Mouse (Mus musculus): ENCODE measurements at regions not wholly inside any gene's neighbourhood (a gene's known extent, or its start where the extent isn't known, plus 50 kb on each side); places are given as distances from the start of the nearest gene placed in this dataset.

DNA sequence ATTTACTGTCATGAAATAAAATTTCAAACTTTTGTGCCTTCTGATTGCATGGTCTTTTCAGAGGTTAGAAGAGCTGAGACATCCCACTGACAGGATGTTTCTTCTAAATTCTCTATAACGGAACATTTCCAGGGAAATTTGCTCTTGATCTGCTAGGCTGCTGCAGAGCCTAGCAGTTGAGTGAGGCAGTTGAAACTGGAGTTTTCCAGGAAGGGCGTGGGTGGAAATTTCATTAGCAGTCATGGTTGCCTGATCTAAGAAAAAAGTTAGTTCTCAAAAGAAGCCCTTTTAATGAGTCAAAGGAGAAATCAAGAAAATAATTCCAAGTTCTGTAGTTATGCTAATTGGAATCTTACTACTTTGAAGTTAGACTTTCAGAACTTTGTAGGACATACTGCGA lies 455.7 kb upstream of the Syt1 start:
- Histone ChIP-seq H3K27me3 (no peaks in the 10 kb centered on the region), H3K4me2 (no peak overlapping the region), H3K27ac (replicated peaks) (no peak overlapping the region), H3K4me1 (replicated peaks) (no peaks in the 10 kb centered on the region), H3K9me3 (no peaks in the 10 kb centered on the region), H3K36me3 (no peaks in the 10 kb centered on the region), H3K9ac (no peak overlapping the region), H3K4me3 (no peak overlapping the region)
- 80% methylated on average over 3 of the region's 3 CpGs for WGBS
- no peak for ATAC-seq (ENCODE audit: low FRiP score, low read depth)

DNA sequence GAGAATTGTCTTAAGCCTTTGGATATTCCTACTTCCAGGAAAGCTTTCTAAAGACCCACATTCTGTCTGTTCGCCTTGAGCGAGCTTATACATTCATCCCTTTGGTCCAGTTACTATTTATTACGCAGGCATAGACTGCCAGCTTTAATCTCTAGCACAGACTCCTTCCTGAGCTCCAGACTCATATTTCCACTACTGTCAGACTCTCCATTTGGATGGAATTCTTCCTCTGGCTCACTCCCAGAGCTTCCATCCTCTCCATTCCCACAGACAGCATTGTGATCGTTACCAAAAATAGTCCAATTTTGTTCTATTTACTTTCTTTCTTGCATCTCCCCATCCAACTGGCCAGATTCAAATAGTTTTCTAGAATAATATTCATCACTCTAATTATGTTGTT lies 420.3 kb upstream of the Syt1 start:
- Histone ChIP-seq H3K9ac (no peak overlapping the region), H3K4me1 (replicated peaks) (no peaks in the 10 kb centered on the region), H3K27me3 (no peaks in the 10 kb centered on the region), H3K4me2 (no peak overlapping the region), H3K36me3 (no peaks in the 10 kb centered on the region), H3K9me3 (no peaks in the 10 kb centered on the region), H3K4me3 (no peak overlapping the region), H3K27ac (replicated peaks) (no peak overlapping the region)
- 96% methylated on average over 4 of the region's 4 CpGs for WGBS
- ATAC-seq (ENCODE audit: low FRiP score, low read depth) = no peak

DNA sequence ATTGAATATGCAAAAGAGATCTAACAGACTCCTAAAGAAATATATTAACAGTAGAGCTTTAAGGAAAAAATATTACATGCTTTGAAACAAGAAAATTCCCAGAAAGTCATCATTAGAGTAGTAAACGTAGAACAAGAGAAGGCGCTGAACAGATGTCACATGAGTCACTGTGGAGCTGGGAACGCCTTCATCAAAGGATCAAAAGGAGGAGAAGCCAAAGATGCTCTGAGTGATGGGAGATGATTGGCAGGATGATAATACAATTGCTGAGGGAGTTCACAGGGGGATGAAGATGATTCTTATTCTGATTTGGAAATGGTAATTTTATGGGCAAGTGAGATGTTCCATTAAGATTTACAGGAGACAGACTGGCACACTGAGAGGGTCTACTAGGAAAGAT lies 417.1 kb upstream of the Syt1 start:
- no peak overlapping the region for H3K4me3 ChIP-seq
- H3K36me3 ChIP-seq = no peaks in the 10 kb centered on the region
- H3K27me3 ChIP-seq = no peaks in the 10 kb centered on the region
- WGBS = 74% methylated on average over 3 of the region's 3 CpGs
- H3K9me3 ChIP-seq = no peaks in the 10 kb centered on the region
- no peak for ATAC-seq (ENCODE audit: low FRiP score, low read depth)
- no peak overlapping the region for H3K9ac ChIP-seq
- H3K27ac ChIP-seq (replicated peaks) = no peak overlapping the region
- no peak overlapping the region for H3K4me2 ChIP-seq
- H3K4me1 ChIP-seq (replicated peaks) = no peaks in the 10 kb centered on the region

DNA sequence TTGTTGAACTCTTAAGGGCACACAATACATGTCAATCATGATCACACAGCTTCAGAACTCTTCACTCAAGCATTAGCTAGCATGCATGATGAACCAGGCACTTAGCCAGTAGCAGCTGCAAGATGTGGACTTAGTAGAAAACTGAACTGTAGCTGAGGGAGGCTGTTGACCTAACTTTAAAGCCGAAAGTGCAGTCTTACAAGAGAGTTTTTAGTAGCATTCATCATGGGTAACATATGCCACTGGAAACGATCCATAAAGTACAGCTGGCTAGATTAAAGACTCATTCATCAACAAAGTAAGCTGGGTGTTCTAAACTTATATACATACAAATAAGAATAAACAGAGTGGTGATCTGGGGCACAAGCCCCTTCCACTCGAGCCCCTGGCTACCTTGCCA lies 396.2 kb upstream of the Syt1 start:
- no peak overlapping the region for H3K4me2 ChIP-seq
- H3K27ac ChIP-seq (replicated peaks) = no peak overlapping the region
- no peak overlapping the region for H3K9ac ChIP-seq
- no peak for ATAC-seq (ENCODE audit: low FRiP score, low read depth)
- no peaks in the 10 kb centered on the region for H3K27me3 ChIP-seq
- H3K36me3 ChIP-seq = no peaks in the 10 kb centered on the region
- no peaks in the 10 kb centered on the region for H3K9me3 ChIP-seq
- WGBS = 73% methylated on average over 3 of the region's 3 CpGs
- no peaks in the 10 kb centered on the region for H3K4me1 ChIP-seq (replicated peaks)
- H3K4me3 ChIP-seq = no peak overlapping the region

DNA sequence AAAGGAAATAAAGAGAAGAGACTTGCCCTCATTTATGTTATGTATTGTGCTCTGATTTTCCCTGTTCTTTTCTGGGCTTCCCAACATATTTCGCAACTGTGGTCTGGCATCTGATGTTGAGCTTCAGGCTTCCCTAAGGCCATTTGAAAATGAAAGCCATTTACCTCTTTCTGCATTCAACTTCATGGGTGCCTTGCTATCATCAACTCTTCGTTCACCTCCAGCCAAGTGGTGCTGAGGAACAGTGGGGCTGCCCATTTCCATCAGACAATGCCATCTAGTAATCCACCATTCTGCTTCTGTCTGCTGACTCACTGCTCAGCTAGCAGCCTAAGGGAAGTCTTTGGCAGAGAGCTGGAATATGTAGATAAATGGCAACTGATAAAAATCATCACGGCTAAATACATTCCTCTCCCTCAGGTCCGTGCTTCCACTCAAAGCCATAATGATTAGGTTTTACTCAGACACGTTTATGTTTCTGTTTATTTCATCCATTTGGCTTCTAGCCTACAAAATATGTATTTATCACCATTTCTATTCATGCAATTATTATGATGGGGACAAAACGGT lies 394.4 kb upstream of the Syt1 start:
- no peak overlapping the region for H3K27ac ChIP-seq (replicated peaks)
- WGBS = 71% methylated on average over 6 of the region's 6 CpGs
- no peaks in the 10 kb centered on the region for H3K4me1 ChIP-seq (replicated peaks)
- no peaks in the 10 kb centered on the region for H3K36me3 ChIP-seq
- H3K27me3 ChIP-seq = no peaks in the 10 kb centered on the region
- ATAC-seq (ENCODE audit: low FRiP score, low read depth) = no peak
- H3K9me3 ChIP-seq = no peaks in the 10 kb centered on the region
- H3K9ac ChIP-seq = no peak overlapping the region
- H3K4me3 ChIP-seq = no peak overlapping the region
- H3K4me2 ChIP-seq = no peak overlapping the region

DNA sequence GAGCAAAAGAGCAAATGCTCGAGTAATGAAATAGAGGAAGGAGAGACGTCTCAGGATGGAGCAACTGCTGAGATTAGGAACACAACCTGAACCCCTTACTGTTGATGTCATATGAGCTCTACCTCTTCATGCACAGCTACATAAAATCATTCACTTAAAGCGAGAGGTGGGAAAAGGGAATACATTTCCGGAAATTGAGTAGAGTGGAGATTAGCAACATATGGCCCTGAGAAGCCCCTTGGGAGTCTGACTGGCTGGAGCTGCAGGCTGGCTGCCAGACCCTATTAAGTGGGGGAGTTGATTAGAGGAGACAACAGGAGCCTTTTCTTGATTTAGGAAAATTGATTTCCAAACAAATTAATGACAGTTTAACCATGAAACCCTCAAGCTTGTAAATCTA lies 373.0 kb upstream of the Syt1 start:
- Histone ChIP-seq H3K4me1 (replicated peaks) (no peaks in the 10 kb centered on the region), H3K4me3 (no peak overlapping the region), H3K9me3 (no peaks in the 10 kb centered on the region), H3K4me2 (no peak overlapping the region), H3K27ac (replicated peaks) (no peak overlapping the region), H3K36me3 (no peaks in the 10 kb centered on the region), H3K9ac (no peak overlapping the region), H3K27me3 (no peaks in the 10 kb centered on the region)
- WGBS = 41% methylated on average over 4 of the region's 4 CpGs
- no peak for ATAC-seq (ENCODE audit: low FRiP score, low read depth)

DNA sequence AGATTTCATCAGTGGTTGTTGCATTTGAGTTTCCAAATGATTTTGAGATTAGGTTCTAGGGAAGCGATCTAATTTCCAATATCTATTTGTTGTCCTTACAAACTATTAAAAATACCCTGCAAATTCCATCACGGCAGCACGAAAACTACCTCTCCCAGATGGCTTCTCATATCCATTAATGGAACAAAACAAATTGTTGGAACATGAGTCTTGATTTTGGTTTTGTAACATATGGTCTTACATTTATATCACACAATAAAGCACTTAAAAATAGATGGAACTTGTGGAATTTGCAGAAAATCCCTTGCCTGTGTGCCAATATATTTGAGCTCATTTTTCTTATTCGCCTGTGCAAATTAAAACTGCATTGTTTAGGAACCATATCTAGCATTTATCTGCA lies 368.1 kb upstream of the Syt1 start:
- H3K4me3 ChIP-seq = no peak overlapping the region
- no peaks in the 10 kb centered on the region for H3K9me3 ChIP-seq
- H3K9ac ChIP-seq = no peak overlapping the region
- ATAC-seq (ENCODE audit: low FRiP score, low read depth) = no peak
- 88% methylated on average over 4 of the region's 4 CpGs for WGBS
- H3K27me3 ChIP-seq = no peaks in the 10 kb centered on the region
- no peak overlapping the region for H3K4me2 ChIP-seq
- H3K36me3 ChIP-seq = no peaks in the 10 kb centered on the region
- H3K27ac ChIP-seq (replicated peaks) = no peak overlapping the region
- H3K4me1 ChIP-seq (replicated peaks) = no peaks in the 10 kb centered on the region

DNA sequence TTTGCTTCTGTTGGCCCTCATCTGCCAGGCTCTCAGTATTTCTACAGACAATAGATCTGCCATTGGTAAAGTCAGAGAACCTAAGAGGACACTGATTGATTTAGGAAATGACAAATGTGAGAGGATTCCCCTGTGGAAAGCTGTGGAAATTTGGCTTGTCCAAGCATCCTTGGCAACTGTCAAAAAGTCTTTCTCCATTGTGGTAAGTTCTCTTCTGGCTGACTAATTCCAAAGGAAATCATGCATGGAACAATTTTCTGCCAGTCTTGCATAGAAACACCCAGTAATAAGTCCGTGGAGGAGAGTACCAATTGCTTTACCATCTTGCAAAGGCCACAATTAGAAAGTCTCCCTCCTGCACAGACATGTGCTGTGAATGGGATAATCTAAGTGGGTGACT lies 349.4 kb upstream of the Syt1 start:
- no peaks in the 10 kb centered on the region for H3K4me1 ChIP-seq (replicated peaks)
- peak; percentile 68 for ATAC-seq (ENCODE audit: low FRiP score, low read depth)
- H3K9ac ChIP-seq = no peak overlapping the region
- no peak overlapping the region for H3K27ac ChIP-seq (replicated peaks)
- no peak overlapping the region for H3K4me2 ChIP-seq
- WGBS = 27% methylated on average over 1 of the region's 1 CpGs
- H3K27me3 ChIP-seq = no peaks in the 10 kb centered on the region
- H3K4me3 ChIP-seq = no peak overlapping the region
- no peaks in the 10 kb centered on the region for H3K9me3 ChIP-seq
- H3K36me3 ChIP-seq = no peaks in the 10 kb centered on the region

DNA sequence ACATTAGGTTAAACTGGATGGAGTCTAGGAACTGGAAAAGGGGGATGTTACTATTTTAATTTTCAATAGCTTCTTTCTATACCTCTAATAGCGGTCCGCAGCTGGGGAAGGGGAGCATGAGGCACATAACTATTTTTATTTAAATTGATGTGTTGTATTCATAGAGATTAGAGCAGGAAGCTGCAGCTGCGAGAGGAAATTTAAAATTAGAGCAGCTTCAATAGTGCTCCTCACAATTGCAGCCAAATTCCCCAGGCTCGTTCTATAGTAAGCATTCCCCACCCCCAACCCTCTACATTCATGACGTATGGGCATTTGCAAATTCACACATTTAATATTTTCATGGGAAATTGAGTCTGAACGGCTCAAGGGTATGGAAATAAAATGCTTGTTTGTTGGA lies 348.0 kb upstream of the Syt1 start:
- no peak overlapping the region for H3K27ac ChIP-seq (replicated peaks)
- H3K9me3 ChIP-seq = no peaks in the 10 kb centered on the region
- H3K9ac ChIP-seq = no peak overlapping the region
- no peak for ATAC-seq (ENCODE audit: low FRiP score, low read depth)
- H3K27me3 ChIP-seq = no peaks in the 10 kb centered on the region
- H3K36me3 ChIP-seq = no peaks in the 10 kb centered on the region
- H3K4me2 ChIP-seq = no peak overlapping the region
- no peak overlapping the region for H3K4me3 ChIP-seq
- WGBS = 49% methylated on average over 6 of the region's 6 CpGs
- H3K4me1 ChIP-seq (replicated peaks) = no peaks in the 10 kb centered on the region

DNA sequence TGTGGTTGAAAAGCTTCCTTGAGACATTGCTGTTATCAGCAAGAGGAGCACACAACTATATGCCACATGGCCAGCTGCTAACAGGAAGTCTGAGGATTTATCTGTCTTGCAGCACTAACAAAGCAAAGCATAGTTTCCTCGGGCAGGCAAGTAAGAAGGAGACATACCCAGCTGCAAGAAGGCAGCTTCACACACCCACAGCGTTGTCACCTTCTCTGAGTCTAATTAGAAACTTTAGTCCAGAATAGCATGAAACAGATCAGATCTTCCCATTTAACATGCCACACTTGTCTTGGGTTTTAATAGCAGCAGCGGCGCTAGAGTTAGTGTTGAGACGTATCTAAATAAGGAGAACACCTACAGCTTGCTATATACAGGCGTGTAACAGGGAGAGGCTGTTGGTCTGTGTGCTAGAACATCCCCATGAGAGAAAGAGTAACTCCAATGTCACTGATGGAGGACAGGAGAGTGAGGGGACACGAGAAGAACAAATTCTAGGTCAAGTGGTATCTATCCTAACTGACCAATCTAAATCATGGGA lies 322.1 kb upstream of the Syt1 start:
- WGBS = 88% methylated on average over 7 of the region's 7 CpGs
- H3K4me3 ChIP-seq = no peak overlapping the region
- no peaks in the 10 kb centered on the region for H3K9me3 ChIP-seq
- H3K9ac ChIP-seq = no peak overlapping the region
- no peak for ATAC-seq (ENCODE audit: low FRiP score, low read depth)
- no peaks in the 10 kb centered on the region for H3K4me1 ChIP-seq (replicated peaks)
- no peak overlapping the region for H3K27ac ChIP-seq (replicated peaks)
- H3K27me3 ChIP-seq = no peaks in the 10 kb centered on the region
- H3K36me3 ChIP-seq = no peaks in the 10 kb centered on the region
- no peak overlapping the region for H3K4me2 ChIP-seq

DNA sequence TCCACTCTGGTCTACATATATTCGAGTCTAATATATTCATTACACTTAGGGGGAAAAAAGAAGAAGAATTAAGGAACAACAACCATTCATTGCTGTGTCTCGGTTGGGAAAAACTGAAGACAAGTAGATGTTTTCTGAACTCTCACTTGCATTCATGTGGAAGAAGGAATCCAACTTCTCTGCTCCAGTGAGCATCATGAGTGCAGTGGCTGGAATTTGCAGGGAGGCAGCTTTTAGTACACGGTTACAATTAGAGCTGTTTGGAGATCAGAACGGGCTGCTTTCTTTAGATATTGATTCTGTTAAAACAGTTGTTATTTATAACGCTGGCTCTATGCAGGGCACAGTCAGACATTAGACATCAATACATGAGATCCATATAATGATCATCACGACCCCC lies 298.5 kb upstream of the Syt1 start:
- no peaks in the 10 kb centered on the region for H3K36me3 ChIP-seq
- ATAC-seq (ENCODE audit: low FRiP score, low read depth) = no peak

DNA sequence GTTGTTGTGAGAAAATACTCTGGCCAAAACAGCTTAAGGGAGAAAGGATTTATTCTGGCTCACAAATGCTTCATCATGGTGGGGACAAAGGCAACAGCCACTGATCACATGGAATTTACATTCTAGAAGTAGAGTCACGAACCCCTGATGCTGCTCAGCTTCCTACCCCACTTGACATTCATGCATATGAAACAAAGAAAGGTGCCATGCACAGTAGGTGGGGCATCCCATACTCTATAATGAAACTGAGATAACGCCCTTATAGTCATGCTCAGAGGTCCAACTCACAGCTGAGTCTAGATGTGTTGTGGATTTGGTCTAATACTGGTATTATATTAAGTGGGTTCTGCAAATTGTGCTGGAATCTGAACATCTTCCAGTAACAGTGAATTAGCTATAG lies 289.4 kb upstream of the Syt1 start:
- no peaks in the 10 kb centered on the region for H3K4me1 ChIP-seq (replicated peaks)
- H3K9ac ChIP-seq = no peak overlapping the region
- ATAC-seq (ENCODE audit: low FRiP score, low read depth) = no peak
- H3K4me3 ChIP-seq = no peak overlapping the region
- no peaks in the 10 kb centered on the region for H3K9me3 ChIP-seq
- no peaks in the 10 kb centered on the region for H3K27me3 ChIP-seq
- 69% methylated on average over 2 of the region's 2 CpGs for WGBS
- no peak overlapping the region for H3K4me2 ChIP-seq
- no peak overlapping the region for H3K27ac ChIP-seq (replicated peaks)
- no peaks in the 10 kb centered on the region for H3K36me3 ChIP-seq

More for the DNA sequence above, 298.5 kb upstream of the Syt1 start:
- H3K9ac ChIP-seq = no peak overlapping the region
- H3K4me3 ChIP-seq = no peak overlapping the region
- no peaks in the 10 kb centered on the region for H3K4me1 ChIP-seq (replicated peaks)
- H3K27ac ChIP-seq (replicated peaks) = no peak overlapping the region
- no peaks in the 10 kb centered on the region for H3K9me3 ChIP-seq
- H3K27me3 ChIP-seq = no peaks in the 10 kb centered on the region
- H3K4me2 ChIP-seq = no peak overlapping the region
- WGBS = 73% methylated on average over 6 of the region's 6 CpGs

DNA sequence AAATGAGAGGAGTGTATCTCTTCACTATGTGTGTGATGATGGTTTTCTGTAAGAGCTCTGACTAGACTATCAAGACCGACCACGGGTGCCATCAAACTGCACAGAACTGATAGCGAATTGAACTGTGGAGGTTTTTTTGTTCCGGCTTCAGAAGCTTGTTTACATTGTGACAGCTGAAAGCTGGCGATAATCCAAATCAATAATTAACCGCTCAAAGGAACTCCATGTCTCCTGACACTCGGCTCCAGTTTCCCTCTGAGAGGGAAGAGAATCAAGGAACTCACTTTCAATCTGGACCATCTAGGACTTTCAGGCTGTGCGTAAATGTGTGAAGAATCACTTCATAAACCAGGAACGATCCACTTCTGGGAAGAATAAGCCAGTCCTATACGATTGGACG lies 289.0 kb upstream of the Syt1 start:
- no peak overlapping the region for H3K9ac ChIP-seq
- 41% methylated on average over 11 of the region's 11 CpGs for WGBS
- H3K4me1 ChIP-seq (replicated peaks) = no peaks in the 10 kb centered on the region
- no peaks in the 10 kb centered on the region for H3K27me3 ChIP-seq
- H3K9me3 ChIP-seq = no peaks in the 10 kb centered on the region
- no peak for ATAC-seq (ENCODE audit: low FRiP score, low read depth)
- H3K4me2 ChIP-seq = no peak overlapping the region
- H3K36me3 ChIP-seq = no peaks in the 10 kb centered on the region
- H3K27ac ChIP-seq (replicated peaks) = no peak overlapping the region
- H3K4me3 ChIP-seq = no peak overlapping the region
